Mouse (Mus musculus): ENCODE results near the gene Ubac1.

The Ubac1 gene

GRCm38 (mm10) chr2:26022626-26023025, 1.1 kb upstream of the Ubac1 start:
- DNase-seq: no peak

DNA sequence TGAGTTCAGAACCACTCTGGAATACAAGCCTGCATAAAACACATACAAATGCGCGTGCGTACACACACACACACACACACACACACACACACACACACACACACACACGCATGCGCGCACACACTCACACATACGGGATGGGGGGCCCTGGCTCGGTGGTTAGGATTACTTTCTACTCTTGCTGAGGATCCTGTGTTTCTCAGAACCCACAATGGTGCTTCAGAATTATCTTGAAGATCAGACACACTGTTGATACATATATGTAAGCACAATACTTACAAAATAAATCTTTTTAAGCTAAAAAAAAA, 665 bp upstream of the Ubac1 start:
- no peak for DNase-seq

DNA sequence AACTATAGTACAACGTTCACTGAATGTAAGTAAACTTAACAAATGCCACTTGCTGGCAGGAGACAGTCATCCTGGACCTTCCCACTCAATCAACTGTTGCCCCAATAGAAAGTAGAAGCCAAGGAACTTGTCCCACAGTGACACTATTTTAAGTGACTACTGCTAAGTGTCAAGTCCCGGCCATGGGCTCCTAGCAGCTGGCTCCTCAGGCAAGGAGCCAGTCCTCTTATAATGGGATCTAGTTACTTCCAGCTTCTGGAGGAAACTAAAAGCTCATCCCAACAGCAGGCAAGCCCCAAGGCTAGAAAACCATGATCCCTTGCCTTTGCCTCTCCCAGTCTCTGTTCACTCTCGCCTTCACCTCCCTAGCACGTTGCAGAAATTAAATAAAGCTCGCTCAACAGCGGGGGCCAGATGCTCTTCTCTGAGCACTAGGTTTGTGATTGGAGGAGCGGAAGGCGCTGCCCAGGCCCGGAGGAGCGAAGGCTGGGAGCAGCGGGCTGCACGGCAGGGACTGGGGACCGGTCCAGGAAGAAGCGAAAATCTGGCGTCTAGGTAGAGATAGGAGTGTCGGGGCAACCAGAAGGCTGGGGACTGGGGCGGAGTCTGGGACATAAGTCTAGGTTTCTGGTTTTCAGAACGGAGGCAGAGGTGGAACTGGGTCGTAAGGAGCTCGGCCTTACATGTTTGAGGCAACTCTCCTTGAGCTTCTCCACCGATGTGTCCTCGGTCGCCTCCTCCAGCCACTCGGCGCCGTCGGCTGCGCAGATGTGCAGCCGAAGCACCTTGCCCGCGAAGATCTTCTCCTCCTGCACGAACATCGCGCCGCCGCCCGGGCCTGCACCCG, 610 bp downstream of the Ubac1 start:
- peak; percentile 53 for DNase-seq

- DNase-seq: no peak
These were observed 1.6 kb downstream of the Ubac1 start for GRCm38 (mm10) chr2:26019923-26020322.

DNA sequence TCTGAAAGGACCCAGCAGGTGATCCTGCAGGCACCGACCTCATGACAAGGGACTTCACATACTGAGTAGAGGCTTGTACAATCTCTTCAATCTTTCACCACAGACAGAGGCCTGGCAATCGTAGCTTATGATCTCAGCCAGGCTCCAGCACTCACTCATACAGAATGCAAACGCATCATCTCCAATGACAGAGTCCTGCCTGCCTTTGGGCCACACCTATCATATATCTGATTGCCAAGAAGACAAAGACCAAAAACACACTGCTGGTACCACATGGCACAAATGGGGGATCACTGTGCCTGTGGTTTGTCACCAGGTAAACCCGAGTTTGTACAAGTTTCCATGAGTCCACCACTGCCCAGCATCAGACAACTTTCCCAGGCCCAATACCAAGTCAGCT, 4.2 kb downstream of the Ubac1 start:
- DNase-seq: no peak

- no peak for DNase-seq
These were observed 7.9 kb downstream of the Ubac1 start for GRCm38 (mm10) chr2:26013674-26014073.

DNA sequence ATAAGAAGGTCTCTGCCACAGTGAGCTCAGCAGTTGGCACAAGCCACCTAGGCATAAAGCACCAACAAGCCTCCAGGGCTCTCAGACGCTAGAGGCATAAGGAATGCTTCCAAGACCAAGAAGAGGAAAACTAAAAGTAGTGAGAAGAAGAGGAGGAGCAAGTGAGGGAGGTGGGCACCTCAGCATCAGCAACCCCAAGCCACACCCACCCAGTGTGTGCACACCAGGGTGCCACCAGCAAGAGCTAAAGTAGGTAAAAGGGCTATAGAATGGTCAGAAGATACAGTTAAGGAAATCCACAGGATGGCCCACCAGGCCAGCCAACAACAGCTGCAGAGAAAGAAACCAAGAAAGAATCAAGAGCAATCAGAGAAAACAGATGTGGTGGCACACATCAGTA, 10.1 kb downstream of the Ubac1 start:
- no peak for DNase-seq

DNA sequence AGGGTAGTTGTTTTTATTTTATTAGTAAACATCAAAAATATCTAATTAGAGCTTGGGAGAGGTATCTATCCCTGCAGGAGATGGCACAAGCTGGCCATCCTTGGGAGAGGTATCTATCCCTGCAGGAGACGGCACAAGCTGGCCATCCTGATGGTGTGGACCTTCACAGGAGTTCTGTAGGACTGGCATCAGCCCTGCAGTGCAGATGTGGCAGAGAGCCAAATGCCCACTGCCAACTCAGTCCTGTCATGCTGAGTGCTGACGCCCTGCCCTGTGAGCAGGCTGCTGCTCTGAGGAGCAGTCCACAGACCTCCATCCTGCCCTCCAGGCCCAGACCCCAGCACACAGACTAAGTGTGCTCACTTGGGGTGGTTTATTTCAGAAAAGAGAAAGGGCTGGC, 19.5 kb downstream of the Ubac1 start:
- no peak for DNase-seq

DNA sequence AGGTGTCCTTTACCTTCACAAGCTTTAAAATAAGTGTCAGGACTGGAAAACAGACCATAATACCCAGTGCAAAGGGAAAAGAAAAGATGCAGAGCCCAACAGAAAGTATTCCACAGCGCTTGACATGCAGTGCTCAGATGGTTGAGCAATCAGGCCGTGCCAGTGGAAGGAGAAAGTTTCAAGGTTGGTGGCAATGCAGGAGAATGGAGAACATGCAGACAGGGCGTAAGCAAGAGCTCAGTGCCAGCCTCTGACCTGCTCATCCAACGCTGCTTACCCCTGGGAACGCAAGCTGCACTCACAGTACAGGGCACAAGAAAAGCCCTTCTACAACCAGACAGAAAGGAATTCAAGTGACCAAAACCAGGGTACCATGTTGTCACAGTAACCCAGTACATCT, 20.4 kb downstream of the Ubac1 start:
- DNase-seq: no peak

- no peak for DNase-seq
These were observed 23.8 kb downstream of the Ubac1 start for GRCm38 (mm10) chr2:25997716-25998115.

DNA sequence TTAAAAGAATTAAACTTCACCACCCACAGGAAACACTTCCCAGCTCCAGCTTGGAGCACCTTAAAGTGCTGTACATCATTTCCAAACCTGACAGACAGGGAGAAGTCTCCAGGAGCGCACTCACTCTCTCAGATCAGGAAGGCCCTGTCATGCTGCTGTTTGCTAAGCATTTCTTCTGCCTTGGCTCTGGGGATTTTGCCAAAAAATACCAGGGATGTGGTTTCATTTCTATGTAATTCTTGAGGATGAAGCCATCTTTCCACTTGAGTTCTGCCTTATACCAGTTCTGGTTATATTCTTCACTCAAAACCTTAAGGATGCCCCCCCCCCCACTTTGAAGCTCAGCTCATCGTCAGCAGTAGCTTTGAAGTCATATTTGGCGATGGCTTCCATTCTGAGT, 26.8 kb downstream of the Ubac1 start:
- DNase-seq: no peak

- DNase-seq: no peak
These were observed 29.3 kb downstream of the Ubac1 start for GRCm38 (mm10) chr2:25992285-25992684.

DNA sequence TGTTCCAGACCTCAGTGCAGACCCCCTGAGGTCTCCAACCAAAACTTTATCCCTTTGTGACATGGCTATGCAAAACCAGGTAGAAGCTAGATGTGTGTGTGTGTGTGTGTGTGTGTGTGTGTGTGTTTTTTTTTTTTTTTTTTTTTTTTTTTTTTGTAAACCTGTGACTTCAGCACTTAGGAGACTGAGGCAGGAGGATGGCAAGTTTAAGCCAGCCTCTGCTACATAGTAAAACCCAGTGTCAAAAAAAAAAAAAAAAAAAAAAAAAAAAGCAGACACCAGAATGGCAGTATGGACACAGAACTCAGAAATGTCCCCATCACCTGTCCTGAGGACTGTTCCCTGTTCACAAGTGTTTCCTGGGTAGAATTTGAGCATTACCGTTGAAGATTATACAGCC, 31.9 kb downstream of the Ubac1 start:
- DNase-seq: no peak

- DNase-seq: no peak
These were observed 33.7 kb downstream of the Ubac1 start for GRCm38 (mm10) chr2:25987817-25988216.

DNA sequence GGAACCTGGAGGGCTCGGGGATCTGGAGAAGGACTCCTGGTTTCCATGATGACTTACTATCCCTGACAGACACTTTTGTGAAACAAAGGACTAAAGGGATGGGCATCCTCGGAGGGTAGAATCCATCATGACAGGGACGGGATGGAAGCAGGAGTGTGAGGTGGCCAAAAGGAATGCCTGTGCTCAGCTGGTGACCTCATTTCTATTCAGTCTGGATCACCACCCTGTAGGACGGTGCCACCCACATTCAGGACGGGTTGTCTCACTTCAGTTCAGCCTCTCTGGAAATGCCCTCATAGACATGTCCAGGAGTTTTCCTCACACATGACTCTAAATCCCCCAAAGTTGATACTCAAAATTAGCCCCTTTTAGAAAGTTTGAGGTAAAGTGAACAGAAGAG, 34.9 kb downstream of the Ubac1 start:
- DNase-seq: peak; percentile 11

- peak; percentile 100 for DNase-seq
These were observed 38.2 kb downstream of the Ubac1 start, which contains the start of gene Camsap1 for GRCm38 (mm10) chr2:25983159-25983907. Camsap1 (minus strand) TSS chr2:25983282.

DNA sequence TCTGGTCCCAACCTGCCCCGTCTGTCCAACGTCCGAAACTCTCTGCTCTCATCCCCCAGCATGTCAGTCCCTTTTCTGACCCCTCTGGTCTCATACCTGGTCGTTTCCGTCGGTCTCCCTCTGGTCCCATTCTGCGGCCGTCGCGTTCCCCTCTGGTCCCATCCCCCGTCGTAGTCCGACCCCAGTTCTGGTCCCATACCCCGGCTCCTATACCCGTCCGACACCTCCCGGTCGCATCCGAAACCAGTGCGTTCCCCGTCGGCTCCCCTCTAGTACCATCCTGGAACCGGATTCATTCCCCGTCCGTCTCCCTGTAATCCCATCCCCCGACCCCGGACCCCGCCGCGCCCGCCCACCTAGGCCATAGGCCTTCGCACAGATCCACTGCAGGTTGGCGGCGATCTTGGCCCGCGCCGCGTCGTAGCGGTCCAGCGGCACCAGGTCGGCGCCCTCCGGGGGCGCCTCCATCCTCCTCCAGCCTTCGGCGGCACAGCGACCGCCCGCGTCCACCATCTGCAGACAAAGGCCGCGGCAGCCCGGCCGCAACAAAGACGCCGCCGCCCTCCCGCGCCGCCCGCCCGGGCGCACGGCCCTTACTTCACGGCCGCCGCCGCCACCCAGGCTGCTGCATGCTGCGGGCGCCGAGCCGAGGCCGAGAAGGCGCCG, 39.0 kb downstream of the Ubac1 start:
- no peak for DNase-seq

DNA sequence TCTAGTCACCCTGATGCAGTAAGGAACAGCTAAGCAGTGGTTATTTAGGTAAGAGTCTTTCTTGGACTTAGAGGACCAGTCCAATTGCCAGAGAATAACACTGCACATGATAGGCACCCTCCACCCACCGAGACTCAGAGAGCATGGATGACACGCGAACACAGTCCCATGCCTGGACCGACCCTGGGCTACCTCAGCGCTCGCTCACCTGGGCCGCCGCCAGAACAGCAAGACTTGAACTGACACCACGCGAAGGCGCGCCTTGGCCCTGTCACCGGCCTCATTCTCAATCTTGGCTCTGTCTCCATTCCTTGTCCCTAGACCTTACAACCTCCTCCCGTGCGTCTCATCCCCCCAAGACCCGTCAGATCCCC, 39.5 kb downstream of the Ubac1 start:
- no peak for DNase-seq

- DNase-seq: no peak
These were observed 42.5 kb downstream of the Ubac1 start for GRCm38 (mm10) chr2:25978997-25979396.

DNA sequence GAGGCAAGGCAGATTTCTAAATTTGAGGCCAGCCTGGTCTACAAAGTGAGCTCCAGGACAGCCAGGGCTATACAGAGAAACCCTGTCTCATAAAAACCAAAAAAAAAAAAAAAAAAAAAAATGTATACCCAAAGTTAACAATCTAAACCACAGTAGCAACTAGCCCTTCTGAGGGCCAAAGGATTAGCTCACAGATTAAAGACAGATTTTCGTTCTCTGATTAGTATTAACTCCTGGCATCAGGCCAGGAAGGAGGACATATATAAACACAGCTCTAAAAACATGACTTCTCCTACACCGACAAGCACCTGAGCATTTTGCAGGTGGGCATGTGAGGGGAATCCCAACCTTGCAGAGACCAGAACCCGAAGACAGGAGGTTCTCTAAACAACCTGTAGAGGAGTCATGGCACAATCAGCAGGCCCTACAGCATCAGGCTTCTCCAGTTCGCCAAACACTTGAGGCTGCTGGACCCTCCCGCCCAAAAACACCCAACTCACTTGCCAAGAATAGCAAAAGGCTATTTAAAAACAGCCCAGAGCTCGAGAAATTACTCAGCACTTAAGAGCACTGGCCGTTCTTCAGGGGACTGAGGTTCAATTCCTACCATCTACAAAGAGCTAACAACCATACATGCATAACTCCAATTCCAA, 43.8 kb downstream of the Ubac1 start:
- peak; percentile 54 for DNase-seq

GRCm38 (mm10) chr2:25975141-25975770, 46.3 kb downstream of the Ubac1 start:
- DNase-seq: no peak

DNA sequence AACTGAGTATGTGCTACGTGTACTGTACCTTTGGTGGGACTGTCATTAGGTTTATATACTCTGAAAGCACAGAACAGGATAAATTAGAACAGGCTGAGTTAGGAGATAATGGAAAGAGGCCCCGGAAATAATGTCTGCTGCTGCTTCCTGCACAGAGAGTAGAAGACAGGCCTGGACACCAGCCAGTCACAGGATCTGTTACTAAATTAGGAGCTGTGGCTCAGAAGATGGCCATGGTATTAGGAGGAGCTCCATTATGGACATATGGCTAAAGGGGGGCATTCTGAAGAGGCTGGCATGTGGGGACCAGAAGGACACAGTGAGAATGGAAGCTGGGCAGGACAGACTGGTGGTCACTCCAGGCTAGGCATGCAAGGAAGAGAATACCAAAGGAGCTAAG, 51.1 kb downstream of the Ubac1 start:
- no peak for DNase-seq

DNA sequence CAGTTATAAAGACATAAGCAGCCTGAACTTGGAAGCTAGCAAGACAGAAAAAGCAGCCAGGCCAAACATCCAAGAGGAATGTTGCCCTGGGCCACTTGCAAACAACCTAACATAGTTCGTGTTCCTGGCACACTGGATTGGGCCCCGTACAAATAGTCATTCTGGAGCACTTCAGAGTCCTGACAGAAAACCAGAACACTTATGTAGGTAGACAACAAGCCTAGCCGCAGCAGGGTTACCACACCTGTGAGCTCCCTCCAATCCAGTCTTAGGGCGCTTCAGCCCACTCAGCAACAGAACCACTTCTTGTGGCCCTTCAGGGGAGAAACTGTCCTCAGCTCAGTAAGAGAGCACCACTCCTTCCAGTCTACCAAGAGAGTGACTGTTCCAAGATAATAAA, 52.2 kb downstream of the Ubac1 start:
- no peak for DNase-seq
